Mouse (Mus musculus) erythroblast, embryonic 14.5 days (primary cell): ENCODE measurements around the gene Arhgap44.

Source experiments
- GATA1 ChIP-seq: IDR thresholded peaks from 2 replicates; pipeline ENCODE4 v1.6.1; 2012; ENCODE audit warnings: low read length, inconsistent platforms, mixed read lengths
- TAL1 ChIP-seq: IDR thresholded peaks from 3 replicates; pipeline ENCODE4 v1.6.1; 2012; ENCODE audit warnings: low read length, inconsistent platforms, mixed read lengths

GRCm38 (mm10) chr11:65161881-65162766 is 637 bp downstream of the Arhgap44 start:
- TF ChIP-seq TAL1 (no peak), GATA1 (no peak)
